Mouse (Mus musculus): ENCODE measurements at regions not wholly inside any gene's neighbourhood (a gene's known extent, or its start where the extent isn't known, plus 50 kb on each side); places are given as distances from the start of the nearest gene placed in this dataset.

- ChIA-PET CTCF (interaction anchor here in 1 of 4 experiments (0.6 kb wide), 1 partner anchor 1893 kb away, joined by 3 read pairs; no protein-coding TSS in a partner anchor), POLR2A (interaction anchor here in 1 of 4 experiments (0.6 kb wide), 1 partner anchor 347 kb away, joined by 3 read pairs; no protein-coding TSS in a partner anchor)
These were observed 73.0 kb upstream of the Nrn1 start for GRCm38 (mm10) chr13:36807961-36808360.

GRCm38 (mm10) chr13:36789360-36789759, 54.4 kb upstream of the Nrn1 start:
- CTCF ChIA-PET: interaction anchor here in 1 of 4 experiments (1.2 kb wide), 1 partner anchor 520 kb away, joined by 5 read pairs; no protein-coding TSS in a partner anchor
- POLR2A ChIA-PET: no interaction called here
